Mouse (Mus musculus) cerebellum, postnatal 10 days (tissue): ENCODE measurements around the gene Bmpr2.

ENCODE experiments used
- DNase-seq, 2 experiments: peaks; one replicate each; pipeline ENCODE4 v3.0.0; 2021; ENCODE audit warnings: mixed read lengths in 2 of 2

The Bmpr2 gene

GRCm38 (mm10) chr1:59797865-59798264 lies 34.7 kb downstream of the Bmpr2 start:
- no peak for DNase-seq

GRCm38 (mm10) chr1:59804363-59804762 lies 41.2 kb downstream of the Bmpr2 start:
- no peak for DNase-seq

- DNase-seq, result no peak
These were observed 46.7 kb downstream of the Bmpr2 start for GRCm38 (mm10) chr1:59809921-59810320.

- DNase-seq, result no peak
These were observed 49.6 kb downstream of the Bmpr2 start for GRCm38 (mm10) chr1:59812782-59813181.

GRCm38 (mm10) chr1:59825421-59825820 lies 62.2 kb downstream of the Bmpr2 start:
- peak; percentile 30 to 40 for DNase-seq

- peak; percentile 51 to 60 for DNase-seq
These were observed 63.4 kb downstream of the Bmpr2 start for GRCm38 (mm10) chr1:59826583-59826982.

GRCm38 (mm10) chr1:59829410-59829809 lies 66.2 kb downstream of the Bmpr2 start:
- DNase-seq, result no peak

GRCm38 (mm10) chr1:59830194-59830593 lies 67.0 kb downstream of the Bmpr2 start:
- DNase-seq, result no peak

GRCm38 (mm10) chr1:59833723-59834122 lies 70.5 kb downstream of the Bmpr2 start:
- DNase-seq, result peak in 1 of 2 experiments; percentile 5

- DNase-seq, result no peak
These were observed 85.1 kb downstream of the Bmpr2 start for GRCm38 (mm10) chr1:59848327-59848726.

GRCm38 (mm10) chr1:59859046-59859445 lies 95.8 kb downstream of the Bmpr2 start:
- peak; percentile 20 to 60 for DNase-seq

- no peak for DNase-seq
These were observed 98.9 kb downstream of the Bmpr2 start for GRCm38 (mm10) chr1:59862144-59862543.

- peak; percentile 19 to 38 for DNase-seq
These were observed 104.8 kb downstream of the Bmpr2 start for GRCm38 (mm10) chr1:59868041-59868440.

GRCm38 (mm10) chr1:59874023-59874422 lies 110.8 kb downstream of the Bmpr2 start:
- no peak for DNase-seq

- DNase-seq, result no peak
These were observed 114.9 kb downstream of the Bmpr2 start for GRCm38 (mm10) chr1:59878098-59878497.

GRCm38 (mm10) chr1:59883349-59884134 lies 120.3 kb downstream of the Bmpr2 start:
- DNase-seq, result peak; percentile 88 to 92

- DNase-seq, result no peak
These were observed 123.7 kb downstream of the Bmpr2 start for GRCm38 (mm10) chr1:59886899-59887298.

GRCm38 (mm10) chr1:59888018-59888417 lies 124.8 kb downstream of the Bmpr2 start:
- no peak for DNase-seq

GRCm38 (mm10) chr1:59891185-59891584 lies 128.0 kb downstream of the Bmpr2 start:
- DNase-seq, result no peak

GRCm38 (mm10) chr1:59892777-59893176 lies 129.6 kb downstream of the Bmpr2 start:
- no peak for DNase-seq

- DNase-seq, result no peak
These were observed 130.8 kb downstream of the Bmpr2 start for GRCm38 (mm10) chr1:59894025-59894424.

- DNase-seq, result peak; percentile 38 to 43
These were observed 132.3 kb downstream of the Bmpr2 start for GRCm38 (mm10) chr1:59895456-59895855.

- no peak for DNase-seq
These were observed 134.1 kb downstream of the Bmpr2 start for GRCm38 (mm10) chr1:59897147-59897798.

- no peak for DNase-seq
These were observed 136.5 kb downstream of the Bmpr2 start for GRCm38 (mm10) chr1:59899679-59900078.
